Mouse (Mus musculus): ENCODE measurements around the gene Cast.

- TF ChIP-seq CTCF (IDR thresholded peaks at IDR 0.05; ENCODE audit: control insufficient read depth, insufficient read depth, low read length) (no peak), POLR2A (IDR thresholded peaks at IDR 0.05; ENCODE audit: borderline replicate concordance, control insufficient read depth, low read depth, low read length) (no peak)
Measured at GRCm38 (mm10) chr13:74815753-74816152, 7.1 kb upstream of the Cast start.
